Mouse (Mus musculus) kidney, adult 2 months (tissue): ENCODE measurements around the gene Enpp1.

Experiments used
- CTCF ChIP-seq: fragments of 200-500 bp; conservative IDR thresholded peaks from 2 replicates; pipeline ENCODE4 v1.5.1; 2011; ENCODE audit warnings: low read depth, mild to moderate bottlenecking, control low read depth, low read length, moderate library complexity, mixed read lengths; ENCODE audit not compliant: insufficient read depth, insufficient read length
- POLR2A ChIP-seq: fragments of 200-500 bp; IDR thresholded peaks from one replicate; pipeline ENCODE4 v1.6.1; 2011; ENCODE audit warnings: low read depth, low read length, control low read depth

- TF ChIP-seq CTCF (no peak), POLR2A (no peak)
These were observed 26.5 kb upstream of the Enpp1 start for GRCm38 (mm10) chr10:24738456-24738855.
